Mouse (Mus musculus): ENCODE results near the gene Nxf1. TPM values are rescaled to one million over a fixed set of nuclear protein-coding genes. Genes with fewer than 3 reads are reported as not detected.

Nxf1 gene
- polyA plus RNA-seq, 1 experiment = 191 TPM

DNA sequence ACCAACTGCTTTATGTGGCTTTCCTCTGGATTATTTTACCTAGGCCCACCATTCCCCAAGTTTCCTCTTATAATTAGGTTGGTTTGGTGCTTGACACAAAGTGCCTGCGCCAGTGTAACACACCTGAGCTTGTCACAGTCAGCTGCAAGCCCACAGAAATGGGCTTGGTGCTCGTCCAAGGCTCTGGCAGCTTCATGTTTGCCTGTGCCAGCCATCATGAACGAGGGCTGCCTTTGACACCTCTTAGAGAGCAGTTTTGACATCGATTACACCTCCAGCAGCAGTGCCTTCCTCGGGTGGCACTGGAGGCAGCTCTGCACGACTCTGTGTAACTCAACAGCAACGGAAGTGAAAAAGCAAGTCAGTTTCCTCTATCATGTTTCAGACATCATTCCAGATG lies 33.3 kb downstream of the Nxf1 start:
- H3K4me1 ChIP-seq (replicated peaks; ENCODE audit: control insufficient read depth, insufficient read depth, low read length) = 0 out of 2 replicates have a peak, but pooled peaks cover 2% of the 10 kb centered on the region
- H3K36me3 ChIP-seq (ENCODE audit: control insufficient read depth, insufficient read depth, low read length) = peaks cover 25% of the 10 kb centered on the region
- H3K27ac ChIP-seq (ENCODE audit: control insufficient read depth, insufficient read depth, low read length) = no peak overlapping the region
- no peak for TF ChIP-seq POLR2A (IDR thresholded peaks at IDR 0.05; ENCODE audit: control insufficient read depth, extremely low read depth, insufficient read depth, low read length, poor library complexity)
- no peak for TF ChIP-seq CTCF (IDR thresholded peaks at IDR 0.05; ENCODE audit: borderline replicate concordance, control insufficient read depth, extremely low read depth, insufficient read depth, low read length, poor library complexity)
- H3K27me3 ChIP-seq (ENCODE audit: control insufficient read depth, insufficient read depth, low read length) = no peaks in the 10 kb centered on the region
- H3K4me3 ChIP-seq (ENCODE audit: control insufficient read depth, insufficient read depth, low read length) = no peak overlapping the region
- WGBS = 84% methylated on average over 7 of the region's 7 CpGs
- no peak for DNase-seq

GRCm38 (mm10) chr19:8798264-8798946 lies 41.5 kb downstream of the Nxf1 start, which contains the start of gene Polr2g:
Gene Polr2g (minus strand): TSS chr19:8798577.
- peaks cover 13% of the 10 kb centered on the region for H3K36me3 ChIP-seq (ENCODE audit: control insufficient read depth, insufficient read depth, low read length)
- TF ChIP-seq POLR2A (IDR thresholded peaks at IDR 0.05; ENCODE audit: control insufficient read depth, extremely low read depth, insufficient read depth, low read length, poor library complexity) (peak; percentile 75), CTCF (IDR thresholded peaks at IDR 0.05; ENCODE audit: borderline replicate concordance, control insufficient read depth, extremely low read depth, insufficient read depth, low read length, poor library complexity) (0 out of 2 replicates have a peak, but pooled peaks have one; percentile 47)
- H3K4me1 ChIP-seq (replicated peaks; ENCODE audit: control insufficient read depth, insufficient read depth, low read length) = peaks cover 11% of the 10 kb centered on the region; the same call in 1 of the 2 replicates
- peak within 1 kb of the TSS; percentile 88 for H3K4me3 ChIP-seq (ENCODE audit: control insufficient read depth, insufficient read depth, low read length)
- WGBS = under 1% methylated on average over 25 of the region's 25 CpGs
- DNase-seq = peak; percentile 86
- H3K27ac ChIP-seq (ENCODE audit: control insufficient read depth, insufficient read depth, low read length) = peak within 1 kb of the TSS; percentile 67
- no peaks in the 10 kb centered on the region for H3K27me3 ChIP-seq (ENCODE audit: control insufficient read depth, insufficient read depth, low read length)

DNA sequence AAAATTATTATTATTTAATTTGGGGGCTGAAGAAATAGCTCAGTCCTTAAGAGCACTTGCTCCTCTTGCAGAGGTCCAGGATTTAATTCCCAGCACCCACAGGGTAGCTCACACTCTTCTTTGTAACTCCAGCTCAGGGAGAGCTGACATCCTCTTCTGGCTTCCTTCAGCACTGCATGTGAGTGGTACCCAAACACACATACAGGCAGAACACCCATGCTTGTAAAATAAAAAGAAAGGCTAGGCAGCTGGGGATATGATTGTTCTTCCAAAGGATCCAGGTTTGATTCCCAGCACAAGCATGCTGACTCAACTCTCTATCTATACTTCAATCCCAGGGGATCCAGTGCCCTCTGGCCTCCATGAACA lies 42.1 kb downstream of the Nxf1 start:
- Histone ChIP-seq H3K27ac (ENCODE audit: control insufficient read depth, insufficient read depth, low read length) (no peak overlapping the region), H3K4me3 (ENCODE audit: control insufficient read depth, insufficient read depth, low read length) (no peak overlapping the region), H3K36me3 (ENCODE audit: control insufficient read depth, insufficient read depth, low read length) (peaks cover 7% of the 10 kb centered on the region), H3K27me3 (ENCODE audit: control insufficient read depth, insufficient read depth, low read length) (no peaks in the 10 kb centered on the region), H3K4me1 (replicated peaks; ENCODE audit: control insufficient read depth, insufficient read depth, low read length) (peaks cover 15% of the 10 kb centered on the region; the same call in 1 of the 2 replicates)
- TF ChIP-seq POLR2A (IDR thresholded peaks at IDR 0.05; ENCODE audit: control insufficient read depth, extremely low read depth, insufficient read depth, low read length, poor library complexity) (no peak), CTCF (IDR thresholded peaks at IDR 0.05; ENCODE audit: borderline replicate concordance, control insufficient read depth, extremely low read depth, insufficient read depth, low read length, poor library complexity) (no peak)
- DNase-seq = no peak

DNA sequence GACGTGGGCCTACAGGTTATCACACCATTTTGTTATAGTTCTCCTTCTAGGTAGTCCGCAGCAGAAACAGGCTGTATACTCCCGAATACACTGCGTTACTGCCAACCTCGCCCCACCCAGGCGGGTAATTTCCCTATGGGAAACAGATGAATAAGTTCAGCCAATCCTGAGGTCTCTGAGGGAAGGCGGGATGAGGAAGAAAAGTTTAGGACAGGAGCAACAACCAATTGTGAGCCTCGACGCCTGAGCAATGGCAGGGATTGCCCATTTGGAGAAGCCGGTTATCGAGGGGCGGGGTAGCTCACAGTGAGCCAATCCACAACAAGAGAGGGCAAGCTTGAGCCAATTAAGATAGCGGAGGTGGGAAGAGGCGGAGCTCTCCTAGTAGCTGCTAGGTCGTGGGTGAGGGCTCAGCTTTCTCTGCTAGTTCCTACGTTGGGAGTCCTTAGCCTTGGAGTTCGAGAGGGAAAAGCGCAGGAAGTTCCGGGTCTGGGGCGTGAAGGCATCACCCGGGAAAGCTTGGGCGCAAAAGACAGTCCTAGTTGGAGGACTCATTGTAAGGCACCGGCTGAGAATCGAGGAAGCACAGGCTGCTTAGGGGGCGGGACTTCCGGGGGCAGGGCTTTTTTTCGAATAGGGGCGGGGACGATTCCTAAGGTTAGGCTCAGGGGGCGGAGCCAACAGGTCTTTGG lies 45.4 kb downstream of the Nxf1 start, which contains the start of gene Zbtb3:
Gene Zbtb3, plus strand, starts transcription at position 426 of the 692 bp plus-strand sequence.
- no peaks in the 10 kb centered on the region for H3K27me3 ChIP-seq (ENCODE audit: control insufficient read depth, insufficient read depth, low read length)

DNA sequence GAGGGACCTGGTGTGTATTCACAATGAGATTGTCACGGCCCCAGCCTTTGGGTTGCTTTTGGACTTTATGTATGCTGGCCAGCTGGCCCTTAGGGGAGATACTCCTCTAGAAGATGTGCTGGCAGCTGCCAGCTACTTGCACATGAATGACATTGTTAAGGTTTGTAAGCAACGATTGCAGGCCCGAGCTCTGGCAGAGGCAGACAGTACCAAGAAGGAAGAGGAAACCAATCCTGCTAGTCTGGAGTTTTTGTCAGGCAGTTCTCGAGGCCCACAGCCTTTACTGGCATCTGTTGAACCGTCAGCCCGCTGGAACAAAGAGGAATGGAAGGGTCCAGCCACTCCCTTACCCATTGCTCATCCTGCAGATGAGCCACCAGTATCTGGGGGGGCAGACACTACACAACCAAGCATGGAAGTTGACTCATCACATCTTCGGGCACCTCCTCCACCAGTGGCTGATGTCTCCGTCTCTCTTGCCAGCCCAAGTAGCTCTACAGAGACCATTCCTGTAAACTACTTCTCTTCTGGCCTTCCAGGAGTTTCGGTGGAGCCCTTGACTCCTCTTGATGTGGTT lies 46.4 kb downstream of the Nxf1 start:
- Histone ChIP-seq H3K36me3 (ENCODE audit: control insufficient read depth, insufficient read depth, low read length) (peaks cover 11% of the 10 kb centered on the region; the same call in 1 of the 2 replicates), H3K27me3 (ENCODE audit: control insufficient read depth, insufficient read depth, low read length) (no peaks in the 10 kb centered on the region), H3K4me1 (replicated peaks; ENCODE audit: control insufficient read depth, insufficient read depth, low read length) (peaks cover 15% of the 10 kb centered on the region; the same call in 1 of the 2 replicates), H3K4me3 (ENCODE audit: control insufficient read depth, insufficient read depth, low read length) (no peak overlapping the region), H3K27ac (ENCODE audit: control insufficient read depth, insufficient read depth, low read length) (no peak overlapping the region)
- no peak for DNase-seq
- 86% methylated on average over 9 of the region's 9 CpGs for WGBS
- no peak for TF ChIP-seq POLR2A (IDR thresholded peaks at IDR 0.05; ENCODE audit: control insufficient read depth, extremely low read depth, insufficient read depth, low read length, poor library complexity)
- TF ChIP-seq CTCF (IDR thresholded peaks at IDR 0.05; ENCODE audit: borderline replicate concordance, control insufficient read depth, extremely low read depth, insufficient read depth, low read length, poor library complexity) = no peak

More for the DNA sequence above, 45.4 kb downstream of the Nxf1 start, which contains the start of gene Zbtb3:
- WGBS = under 1% methylated on average over 30 of the region's 30 CpGs
- 0 out of 2 replicates have a peak, but pooled peaks cover 6% of the 10 kb centered on the region for H3K36me3 ChIP-seq (ENCODE audit: control insufficient read depth, insufficient read depth, low read length)
- H3K27ac ChIP-seq (ENCODE audit: control insufficient read depth, insufficient read depth, low read length) = peak within 1 kb of the TSS; percentile 28; the same call in 1 of the 2 replicates
- TF ChIP-seq POLR2A (IDR thresholded peaks at IDR 0.05; ENCODE audit: control insufficient read depth, extremely low read depth, insufficient read depth, low read length, poor library complexity) (peak; percentile 59; the same call in 1 of the 2 replicates), CTCF (IDR thresholded peaks at IDR 0.05; ENCODE audit: borderline replicate concordance, control insufficient read depth, extremely low read depth, insufficient read depth, low read length, poor library complexity) (no peak)
- peak within 1 kb of the TSS; percentile 77 for H3K4me3 ChIP-seq (ENCODE audit: control insufficient read depth, insufficient read depth, low read length)
- peaks cover 19% of the 10 kb centered on the region; the same call in 1 of the 2 replicates for H3K4me1 ChIP-seq (replicated peaks; ENCODE audit: control insufficient read depth, insufficient read depth, low read length)
- DNase-seq = peak; percentile 92
